Mouse (Mus musculus) neural tube, embryonic 12.5 days (tissue): ENCODE results near the gene Tpk1. TPM values are rescaled to one million over a fixed set of nuclear protein-coding genes. Genes with fewer than 3 reads are reported as not detected.

Experiments
- ATAC-seq: fragments of 200-750 bp; cut with Nextera tagmentation; 2 replicates; pipeline ENCODE4 v1.8.0; 2017; ENCODE audit warnings: low read depth, mild to moderate bottlenecking, moderate TSS enrichment, moderate library complexity; ENCODE audit not compliant: low FRiP score
- H3K27ac ChIP-seq: fragments of 300-500 bp; sonication (generic); 2 replicates; pipeline ENCODE4 v1.5.1; 2016
- H3K27me3 ChIP-seq: fragments of 300-500 bp; sonication (generic); replicated peaks from 2 replicates; pipeline ENCODE4 v1.6.1; 2016; ENCODE audit warnings: mild to moderate bottlenecking
- H3K36me3 ChIP-seq: fragments of 300-500 bp; sonication (generic); 2 replicates; pipeline ENCODE4 v1.6.1; 2016; ENCODE audit warnings: mild to moderate bottlenecking
- H3K4me1 ChIP-seq: fragments of 300-500 bp; sonication (generic); 2 replicates; pipeline ENCODE4 v1.6.1; 2016
- H3K4me2 ChIP-seq: fragments of 300-500 bp; sonication (generic); replicated peaks from 2 replicates; pipeline ENCODE4 v1.6.1; 2016; ENCODE audit warnings: mild to moderate bottlenecking
- H3K4me3 ChIP-seq: fragments of 300-500 bp; sonication (generic); 2 replicates; pipeline ENCODE4 v1.5.1; 2016
- H3K9ac ChIP-seq: fragments of 300-500 bp; sonication (generic); 2 replicates; pipeline ENCODE4 v1.6.1; 2016; ENCODE audit warnings: mild to moderate bottlenecking
- H3K9me3 ChIP-seq: fragments of 300-500 bp; sonication (generic); 2 replicates; pipeline ENCODE4 v1.6.1; 2016; ENCODE audit warnings: mild to moderate bottlenecking
- WGBS: fragments of 180-500 bp; shearing (Covaris S2); methylation state at CpG from one replicate; pipeline ENCODE4 v1.1.7; 2016; 5-methylcytosine and 5-hydroxymethylcytosine counted together
- polyA plus RNA-seq: library from polyadenylated mRNA; unstranded; fragments of >200 nt; fragmentation: Nextera tagmentation; extraction: Ambion mirVana; gene quantifications from 2 replicates; pipeline ENCODE4 v1.2.1, GENCODE M21; 2016

The Tpk1 gene
- polyA plus RNA-seq = 5.7 and 6.1 TPM in 2 replicates

- Histone ChIP-seq H3K9ac (peak within 1 kb of the TSS; percentile 73), H3K36me3 (no peaks in the 10 kb centered on the region), H3K4me2 (peak within 1 kb of the TSS; percentile 66), H3K4me1 (no peaks in the 10 kb centered on the region), H3K27me3 (no peaks in the 10 kb centered on the region), H3K27ac (peak within 1 kb of the TSS; percentile 88), H3K9me3 (no peaks in the 10 kb centered on the region), H3K4me3 (peak within 1 kb of the TSS; percentile 52)
- WGBS = under 1% methylated on average over 63 of the region's 63 CpGs
- ATAC-seq = peak; percentile 99
Measured at GRCm38 (mm10) chr6:43665677-43666546, at the start of gene Tpk1. Gene Tpk1 (minus strand): TSS chr6:43666278.

- Histone ChIP-seq H3K4me1 (no peaks in the 10 kb centered on the region), H3K36me3 (no peaks in the 10 kb centered on the region), H3K27ac (no peak overlapping the region), H3K27me3 (no peaks in the 10 kb centered on the region), H3K9ac (no peak overlapping the region), H3K4me3 (no peak overlapping the region), H3K4me2 (no peak overlapping the region), H3K9me3 (no peaks in the 10 kb centered on the region)
- ATAC-seq = no peak
- WGBS = 79% methylated on average over 6 of the region's 6 CpGs
Measured at GRCm38 (mm10) chr6:43702810-43703614, 36.9 kb upstream of the Tpk1 start.

- WGBS = 83% methylated on average over 1 of the region's 1 CpGs
- no peak overlapping the region for H3K4me2 ChIP-seq
- H3K9ac ChIP-seq = no peak overlapping the region
- H3K4me3 ChIP-seq = no peak overlapping the region
- no peak overlapping the region for H3K27ac ChIP-seq
- H3K27me3 ChIP-seq = no peaks in the 10 kb centered on the region
- no peaks in the 10 kb centered on the region for H3K9me3 ChIP-seq
- H3K36me3 ChIP-seq = no peaks in the 10 kb centered on the region
- H3K4me1 ChIP-seq = no peaks in the 10 kb centered on the region
- no peak for ATAC-seq
Measured at GRCm38 (mm10) chr6:43691863-43692262, 25.8 kb upstream of the Tpk1 start.

DNA sequence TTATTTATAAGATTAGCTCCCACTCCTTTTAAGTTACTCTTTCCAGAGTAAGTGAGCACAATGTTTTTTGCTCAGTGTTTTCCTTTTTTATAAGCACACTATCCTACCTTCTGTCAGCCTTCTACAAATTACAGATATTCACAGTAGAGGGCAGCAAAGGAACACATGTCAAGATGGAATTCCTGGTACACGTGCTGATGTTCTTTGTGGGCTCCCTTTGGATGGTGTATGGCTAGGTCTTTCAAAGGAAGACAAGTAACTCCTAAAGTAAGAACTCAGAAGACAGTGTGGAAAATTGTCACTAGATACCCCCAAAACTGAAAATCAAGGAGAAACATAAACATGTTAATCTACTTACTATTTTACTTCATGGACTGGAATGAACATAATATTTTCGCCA lies 19.9 kb upstream of the Tpk1 start:
- ATAC-seq = peak; percentile 75
- H3K4me3 ChIP-seq = no peak overlapping the region
- H3K4me2 ChIP-seq = no peak overlapping the region
- no peak overlapping the region for H3K27ac ChIP-seq
- H3K9me3 ChIP-seq = no peaks in the 10 kb centered on the region
- no peak overlapping the region for H3K9ac ChIP-seq
- no peaks in the 10 kb centered on the region for H3K4me1 ChIP-seq
- 47% methylated on average over 2 of the region's 2 CpGs for WGBS
- no peaks in the 10 kb centered on the region for H3K36me3 ChIP-seq
- no peaks in the 10 kb centered on the region for H3K27me3 ChIP-seq

DNA sequence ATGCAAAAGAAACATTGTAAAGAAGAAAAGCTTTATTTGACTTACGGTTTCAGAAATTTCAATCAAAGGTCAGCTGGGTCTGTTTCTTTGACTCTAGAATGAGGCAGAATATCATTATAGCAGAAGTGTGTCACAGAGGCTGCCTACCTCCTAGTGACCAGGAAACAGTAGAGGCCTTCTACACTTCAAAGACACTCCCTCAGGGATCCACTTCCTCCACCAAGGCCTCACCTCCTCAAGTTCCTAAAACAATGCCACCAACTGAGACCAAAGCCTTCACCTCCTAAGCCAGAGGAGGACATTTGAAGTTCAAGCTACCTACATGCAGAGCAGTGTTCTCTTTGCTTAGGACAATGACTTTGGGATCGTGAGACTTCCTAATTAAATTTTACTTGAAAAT lies 16.5 kb upstream of the Tpk1 start:
- H3K4me2 ChIP-seq = no peak overlapping the region
- H3K4me1 ChIP-seq = no peaks in the 10 kb centered on the region
- no peak overlapping the region for H3K9ac ChIP-seq
- no peaks in the 10 kb centered on the region for H3K9me3 ChIP-seq
- H3K36me3 ChIP-seq = no peaks in the 10 kb centered on the region
- H3K4me3 ChIP-seq = no peak overlapping the region
- no peak overlapping the region for H3K27ac ChIP-seq
- H3K27me3 ChIP-seq = no peaks in the 10 kb centered on the region
- 43% methylated on average over 2 of the region's 2 CpGs for WGBS
- no peak for ATAC-seq

GRCm38 (mm10) chr6:43678689-43679212 lies 12.7 kb upstream of the Tpk1 start:
- no peak for ATAC-seq
- H3K4me2 ChIP-seq = no peak overlapping the region
- 93% methylated on average over 2 of the region's 2 CpGs for WGBS

GRCm38 (mm10) chr6:43677566-43677965 lies 11.5 kb upstream of the Tpk1 start:
- Histone ChIP-seq H3K9me3 (no peaks in the 10 kb centered on the region), H3K4me3 (no peak overlapping the region), H3K36me3 (no peaks in the 10 kb centered on the region), H3K4me2 (no peak overlapping the region), H3K27me3 (no peaks in the 10 kb centered on the region), H3K4me1 (0 out of 2 replicates have a peak, but pooled peaks cover 3% of the 10 kb centered on the region), H3K9ac (no peak overlapping the region), H3K27ac (no peak overlapping the region)
- WGBS = 80% methylated on average over 3 of the region's 3 CpGs
- no peak for ATAC-seq

More at GRCm38 (mm10) chr6:43678689-43679212, 12.7 kb upstream of the Tpk1 start:
- no peaks in the 10 kb centered on the region for H3K27me3 ChIP-seq
- H3K27ac ChIP-seq = no peak overlapping the region
- H3K9ac ChIP-seq = no peak overlapping the region
- no peaks in the 10 kb centered on the region for H3K9me3 ChIP-seq
- 0 out of 2 replicates have a peak, but pooled peaks cover 3% of the 10 kb centered on the region for H3K4me1 ChIP-seq
- H3K36me3 ChIP-seq = no peaks in the 10 kb centered on the region
- H3K4me3 ChIP-seq = no peak overlapping the region

DNA sequence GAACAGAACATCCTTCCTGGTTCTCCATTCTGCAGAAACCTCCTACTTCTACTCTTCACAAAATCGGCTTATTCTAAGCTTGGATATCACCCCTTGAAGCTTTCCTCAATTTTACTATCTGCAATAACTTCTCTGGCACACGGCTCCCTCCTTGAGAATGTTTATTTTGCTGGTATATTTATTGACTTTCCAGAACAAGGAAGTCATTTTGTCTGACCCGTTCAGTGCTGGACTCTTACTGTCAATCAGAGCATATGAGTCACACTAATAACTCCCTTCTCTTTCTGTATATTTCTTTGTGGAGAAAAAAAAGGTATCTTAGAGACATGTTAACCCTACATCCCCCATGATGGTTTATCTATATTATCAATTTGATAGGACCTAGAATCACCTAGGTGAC lies 10.1 kb upstream of the Tpk1 start:
- Histone ChIP-seq H3K4me3 (no peak overlapping the region), H3K36me3 (no peaks in the 10 kb centered on the region), H3K9me3 (no peaks in the 10 kb centered on the region), H3K27ac (no peak overlapping the region), H3K4me2 (no peak overlapping the region), H3K27me3 (no peaks in the 10 kb centered on the region), H3K9ac (no peak overlapping the region), H3K4me1 (0 out of 2 replicates have a peak, but pooled peaks cover 3% of the 10 kb centered on the region)
- 71% methylated on average over 3 of the region's 3 CpGs for WGBS
- ATAC-seq = no peak

GRCm38 (mm10) chr6:43674986-43675760 lies 9.1 kb upstream of the Tpk1 start:
- Histone ChIP-seq H3K27me3 (no peaks in the 10 kb centered on the region), H3K4me1 (0 out of 2 replicates have a peak, but pooled peaks cover 3% of the 10 kb centered on the region), H3K4me3 (no peak overlapping the region), H3K9me3 (no peaks in the 10 kb centered on the region), H3K27ac (no peak overlapping the region), H3K4me2 (no peak overlapping the region), H3K9ac (no peak overlapping the region), H3K36me3 (no peaks in the 10 kb centered on the region)
- 74% methylated on average over 3 of the region's 3 CpGs for whole genome bisulfite sequencing
- no peak for ATAC-seq

DNA sequence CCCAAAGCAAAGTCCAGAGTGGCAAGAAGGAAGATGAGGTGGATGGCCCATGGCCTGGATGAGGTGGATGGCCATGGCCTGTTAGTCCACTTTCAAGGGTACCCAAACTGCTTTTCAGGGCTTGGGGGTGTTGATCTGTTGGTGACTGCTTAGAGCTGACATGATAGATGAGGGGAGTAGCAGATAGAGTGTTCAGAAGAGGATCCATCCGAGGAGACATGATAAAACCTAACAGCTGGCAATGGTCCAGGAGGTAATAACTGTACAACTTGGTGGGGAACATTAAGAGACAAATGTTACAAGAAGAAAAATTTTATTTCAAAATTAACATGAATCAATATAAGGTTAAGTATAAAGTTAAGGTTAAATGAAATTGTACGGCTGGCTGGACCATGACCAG lies 4.9 kb upstream of the Tpk1 start:
- H3K9me3 ChIP-seq = no peaks in the 10 kb centered on the region
- ATAC-seq = no peak
- no peaks in the 10 kb centered on the region for H3K27me3 ChIP-seq
- no peaks in the 10 kb centered on the region for H3K4me1 ChIP-seq
- H3K27ac ChIP-seq = no peak overlapping the region
- no peak overlapping the region for H3K4me3 ChIP-seq
- H3K36me3 ChIP-seq = no peaks in the 10 kb centered on the region
- no peak overlapping the region for H3K9ac ChIP-seq
- H3K4me2 ChIP-seq = no peak overlapping the region
- WGBS = 86% methylated on average over 2 of the region's 2 CpGs

GRCm38 (mm10) chr6:43667681-43668080 lies 1.6 kb upstream of the Tpk1 start:
- Histone ChIP-seq H3K27me3 (no peaks in the 10 kb centered on the region), H3K36me3 (no peaks in the 10 kb centered on the region), H3K9ac (no peak overlapping the region), H3K4me1 (no peaks in the 10 kb centered on the region), H3K4me3 (no peak overlapping the region), H3K9me3 (no peaks in the 10 kb centered on the region), H3K4me2 (no peak overlapping the region), H3K27ac (no peak overlapping the region)
- ATAC-seq = no peak
- WGBS = 91% methylated on average over 2 of the region's 2 CpGs
